Mouse (Mus musculus): ENCODE results near the gene Ifitm1.

DNA sequence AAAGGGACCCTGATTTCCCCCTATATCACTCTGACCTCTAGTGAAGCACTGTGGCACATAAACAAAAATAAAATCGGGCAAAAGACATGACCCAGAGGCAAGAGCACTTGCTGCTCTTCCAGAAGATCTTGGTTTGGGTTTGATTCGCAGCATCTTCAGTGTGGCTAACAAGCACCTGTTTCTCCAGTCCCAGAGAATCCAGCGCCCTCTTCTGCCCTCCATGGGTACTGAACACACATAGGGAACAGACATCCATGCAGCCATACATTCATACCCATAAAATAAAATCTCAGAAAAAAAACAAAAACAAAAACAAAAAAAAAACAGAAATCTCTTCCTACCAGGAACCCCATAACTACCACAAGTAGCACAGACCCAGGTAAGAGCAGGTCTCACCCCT lies 28.6 kb upstream of the Ifitm1 start:
- TF ChIP-seq POLR2A (IDR thresholded peaks at IDR 0.05; ENCODE audit: insufficient read length, low read depth): no peak
- TF ChIP-seq MAX (IDR thresholded peaks at IDR 0.05; ENCODE audit: low read depth): no peak
- no peak for TF ChIP-seq CEBPB (IDR thresholded peaks at IDR 0.05; ENCODE audit: insufficient read depth, poor library complexity, severe bottlenecking)
- TF ChIP-seq TCF12 (IDR thresholded peaks at IDR 0.05; ENCODE audit: insufficient read depth, poor library complexity, severe bottlenecking): no peak
- TF ChIP-seq POLR2AphosphoS2 (IDR thresholded peaks at IDR 0.05; ENCODE audit: insufficient read length, low read depth): no peak

All from myocyte (in vitro differentiated cells).